Mouse (Mus musculus) E14TG2a.4 (cell line): Measurements from ENCODE around the gene Trim15.

ENCODE experiments used
- CTCF ChIP-seq: conservative IDR thresholded peaks from 2 replicates; pipeline ENCODE4 v1.5.1; 2014; ENCODE audit warnings: low read length
- NANOG ChIP-seq: IDR thresholded peaks from 2 replicates; pipeline ENCODE4 v1.6.1; 2014; ENCODE audit warnings: borderline replicate concordance, low read length, mixed read lengths

DNA sequence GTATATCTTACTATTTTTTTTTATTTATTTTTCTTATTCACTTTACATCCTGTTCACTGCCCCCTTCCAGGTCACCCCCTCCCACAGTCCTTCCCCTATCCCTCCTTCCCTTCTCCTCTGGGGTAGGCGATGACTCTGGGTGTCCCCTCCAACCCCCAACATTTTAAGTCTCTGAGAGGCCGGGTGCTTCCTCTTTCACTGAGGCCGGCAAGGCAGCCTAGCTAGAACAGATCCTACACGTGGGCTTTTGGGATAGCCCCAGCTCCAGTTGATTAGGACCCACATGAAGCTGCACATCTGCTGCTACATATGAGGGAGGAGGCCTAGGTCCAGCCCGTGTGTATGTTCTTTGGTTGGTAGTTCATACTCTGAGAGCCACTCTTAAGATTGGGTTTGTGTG lies 28.0 kb downstream of the Trim15 start:
- TF ChIP-seq CTCF (no peak), NANOG (no peak)
